Mouse (Mus musculus) left cerebral cortex, postnatal 36 days (tissue): ENCODE measurements at regions not wholly inside any gene's neighbourhood (a gene's known extent, or its start where the extent isn't known, plus 50 kb on each side); places are given as distances from the start of the nearest gene placed in this dataset.

Experiments used
- DNase-seq, 2 experiments: peaks; one replicate each; pipeline ENCODE4 v3.0.0; 2021 to 2022; ENCODE audit warnings: low spot score in 2 of 2, mixed read lengths in 1 of 2
- intact Hi-C: fragments of 180-260 bp; cut with DNase I; formaldehyde crosslinking; loops from one replicate; pipeline ENCODE4 v1.15.1; 2025

GRCm38 (mm10) chr16:49278478-49278877, 221.2 kb downstream of the Myh15 start:
- intact Hi-C loops, result no loop called here
- peak in 1 of 2 experiments; percentile 30 for DNase-seq

GRCm38 (mm10) chr16:49288096-49288714, 230.9 kb downstream of the Myh15 start:
- DNase-seq, result no peak
- intact Hi-C loops, result no loop called here

GRCm38 (mm10) chr16:49289200-49290079, 232.2 kb downstream of the Myh15 start:
- DNase-seq, result peak; percentile 79 to 82
- intact Hi-C loops, result no loop called here

- intact Hi-C loops, result no loop called here
- no peak for DNase-seq
Observed at GRCm38 (mm10) chr16:49303612-49304307, 246.5 kb downstream of the Myh15 start.

GRCm38 (mm10) chr16:49304354-49304753, 247.1 kb downstream of the Myh15 start:
- no peak for DNase-seq
- intact Hi-C loops, result no loop called here

GRCm38 (mm10) chr16:49317061-49317460, 259.8 kb downstream of the Myh15 start:
- intact Hi-C loops, result no loop called here
- DNase-seq, result peak; percentile 9 to 22

GRCm38 (mm10) chr16:49319047-49319678, 261.9 kb downstream of the Myh15 start:
- intact Hi-C loops, result no loop called here
- DNase-seq, result no peak

GRCm38 (mm10) chr16:49319774-49320173, 262.5 kb downstream of the Myh15 start:
- intact Hi-C loops, result no loop called here
- no peak for DNase-seq

- intact Hi-C loops, result loop anchor here (1.0 to 2.0 kb wide), 2 partner anchors 158 to 305 kb away; no protein-coding TSS in a partner anchor
- DNase-seq, result no peak
Observed at GRCm38 (mm10) chr16:49321951-49322350, 264.7 kb downstream of the Myh15 start.

- no peak for DNase-seq
Observed at GRCm38 (mm10) chr16:49330725-49331386, 273.6 kb downstream of the Myh15 start.

GRCm38 (mm10) chr16:49332107-49332722, 274.9 kb downstream of the Myh15 start:
- intact Hi-C loops, result no loop called here
- no peak for DNase-seq

More at GRCm38 (mm10) chr16:49330725-49331386, 273.6 kb downstream of the Myh15 start:
- intact Hi-C loops, result no loop called here

GRCm38 (mm10) chr16:49335916-49336315, 278.6 kb downstream of the Myh15 start:
- intact Hi-C loops, result no loop called here
- DNase-seq, result peak; percentile 10 to 17

- DNase-seq, result no peak
- intact Hi-C loops, result no loop called here
Observed at GRCm38 (mm10) chr16:49337948-49338347, 280.7 kb downstream of the Myh15 start.

- intact Hi-C loops, result no loop called here
- DNase-seq, result no peak
Observed at GRCm38 (mm10) chr16:49358404-49358803, 301.1 kb downstream of the Myh15 start.

GRCm38 (mm10) chr16:49361731-49362130, 304.4 kb downstream of the Myh15 start:
- intact Hi-C loops, result no loop called here
- DNase-seq, result no peak

GRCm38 (mm10) chr16:49369450-49369849, 312.2 kb downstream of the Myh15 start:
- DNase-seq, result no peak

GRCm38 (mm10) chr16:49375108-49375507, 317.8 kb downstream of the Myh15 start:
- intact Hi-C loops, result no loop called here
- DNase-seq, result no peak

More at GRCm38 (mm10) chr16:49369450-49369849, 312.2 kb downstream of the Myh15 start:
- intact Hi-C loops, result no loop called here

GRCm38 (mm10) chr16:49378917-49379473, 320.0 kb upstream of the Ift57 start:
- intact Hi-C loops, result no loop called here
- no peak for DNase-seq

GRCm38 (mm10) chr16:49388135-49388534, 310.9 kb upstream of the Ift57 start:
- intact Hi-C loops, result no loop called here
- DNase-seq, result no peak
